Mouse (Mus musculus) heart, adult 11 months (tissue): ENCODE measurements around the gene Mttp.
A peak's percentile ranks its signal among the peaks of the same experiment; 100 is the strongest.

ENCODE experiments used
- DNase-seq: peaks from one replicate; pipeline ENCODE4 v3.0.0; 2022

Gene Mttp

GRCm38 (mm10) chr3:138078701-138079100, 66.1 kb downstream of the Mttp start:
- DNase-seq: no peak

- no peak for DNase-seq
Observed at GRCm38 (mm10) chr3:138077476-138078340, 67.1 kb downstream of the Mttp start.

- DNase-seq: peak; percentile 96
Observed at GRCm38 (mm10) chr3:138075209-138075608, 69.6 kb downstream of the Mttp start.

GRCm38 (mm10) chr3:138074214-138074613, 70.6 kb downstream of the Mttp start:
- DNase-seq: no peak

- DNase-seq: peak; percentile 81
Observed at GRCm38 (mm10) chr3:138071476-138072073, 73.2 kb downstream of the Mttp start.

GRCm38 (mm10) chr3:138071004-138071403, 73.8 kb downstream of the Mttp start:
- DNase-seq: no peak

- DNase-seq: peak; percentile 90
Observed at GRCm38 (mm10) chr3:138069756-138070511, 74.8 kb downstream of the Mttp start.

- DNase-seq: peak; percentile 92
Observed at GRCm38 (mm10) chr3:138068103-138068502, 76.7 kb downstream of the Mttp start.

GRCm38 (mm10) chr3:138067288-138067687, 77.5 kb downstream of the Mttp start, which contains the start of gene Gm5105:
Gene Gm5105, minus strand, starts transcription at chr3:138067388.
- DNase-seq: no peak

GRCm38 (mm10) chr3:138066348-138066856, 78.4 kb downstream of the Mttp start:
- DNase-seq: peak; percentile 91

GRCm38 (mm10) chr3:138065930-138066329, 78.8 kb downstream of the Mttp start:
- peak; percentile 87 for DNase-seq

- DNase-seq: peak; percentile 89
Observed at GRCm38 (mm10) chr3:138064732-138065645, 79.8 kb downstream of the Mttp start, which contains the start of gene 1110002E22Rik. Gene 1110002E22Rik, plus strand, starts transcription at chr3:138065052.

GRCm38 (mm10) chr3:138063731-138064329, 80.9 kb downstream of the Mttp start:
- peak; percentile 95 for DNase-seq

GRCm38 (mm10) chr3:138062673-138063072, 82.1 kb downstream of the Mttp start:
- DNase-seq: no peak

GRCm38 (mm10) chr3:138061205-138061911, 83.4 kb downstream of the Mttp start:
- no peak for DNase-seq

GRCm38 (mm10) chr3:138060429-138060828, 84.3 kb downstream of the Mttp start:
- peak; percentile 94 for DNase-seq

GRCm38 (mm10) chr3:138058226-138058625, 86.5 kb downstream of the Mttp start:
- DNase-seq: no peak

GRCm38 (mm10) chr3:138056976-138057375, 87.8 kb downstream of the Mttp start:
- DNase-seq: no peak

GRCm38 (mm10) chr3:138053969-138054368, 90.8 kb downstream of the Mttp start:
- DNase-seq: peak; percentile 95

- no peak for DNase-seq
Observed at GRCm38 (mm10) chr3:138051431-138051830, 93.3 kb downstream of the Mttp start.

- no peak for DNase-seq
Observed at GRCm38 (mm10) chr3:138050772-138051171, 94.0 kb downstream of the Mttp start.
